12 mouse cellular contexts compared by ENCODE assay signal in genomic region chr1:57333550-57334213, GRCm38 (mm10). TPM values are rescaled to one million over a fixed set of nuclear protein-coding genes. Genes with fewer than 3 reads are reported as not detected.
DNase-seq lines count a peak whose midpoint lies in the region; ATAC-seq lines count a peak whose summit lies in the region.
"Had no signal": no experiment of that assay in that cellular context is flagged by ENCODE, and none has a peak within 500 bp of the region (broad histone marks: within the 10 kb centered on the region; RNA-seq: fewer than 3 reads in every experiment).

No protein-coding gene starts in this region.

- H3K36me3 ChIP-seq in hindbrain, embryonic 14.5 days (replicated peaks; ENCODE audit: control insufficient read depth, insufficient read depth) = no peaks in the 10 kb centered on the region
- no peaks in the 10 kb centered on the region for H3K36me3 ChIP-seq in hindbrain, embryonic 12.5 days
- H3K36me3 ChIP-seq: G1E had no signal

- no peak overlapping the region for H3K4me2 ChIP-seq in hindbrain, embryonic 14.5 days (replicated peaks)
- H3K4me2 ChIP-seq in hindbrain, embryonic 12.5 days (replicated peaks) = no peak overlapping the region

- 22% methylated on average over 11 of the region's 11 CpGs for WGBS in hindbrain, embryonic 14.5 days
- WGBS in hindbrain, embryonic 12.5 days = 33% methylated on average over 11 of the region's 11 CpGs

- no peaks in the 10 kb centered on the region for H3K4me1 ChIP-seq in hindbrain, embryonic 14.5 days (replicated peaks; ENCODE audit: control insufficient read depth, insufficient read depth, low read length)
- no peaks in the 10 kb centered on the region; the same call in 1 of the 2 replicates for H3K4me1 ChIP-seq in hindbrain, embryonic 12.5 days

- no peak overlapping the region for H3K27ac ChIP-seq in hindbrain, embryonic 14.5 days
- no peak overlapping the region for H3K27ac ChIP-seq in hindbrain, embryonic 12.5 days
- H3K27ac ChIP-seq: left cerebral cortex, adult 2 months had no signal

- peak; percentile 49; the same call in 1 of the 2 replicates for ATAC-seq in hindbrain, embryonic 14.5 days (ENCODE audit: low FRiP score)
- ATAC-seq in hindbrain, embryonic 12.5 days (ENCODE audit: low FRiP score) = no peak

- H3K9ac ChIP-seq in hindbrain, embryonic 14.5 days = no peak overlapping the region
- no peak overlapping the region for H3K9ac ChIP-seq in hindbrain, embryonic 12.5 days

- peak; percentile 59 for DNase-seq in hindbrain, embryonic 14.5 days (ENCODE audit: low spot score)
- peak; percentile 6 for DNase-seq in 3T3-L1 (ENCODE audit: low read depth, low spot score)
- peak; percentile 18 for DNase-seq in brain, adult 2 months (ENCODE audit: low read depth, low spot score)
- DNase-seq in heart, postnatal 10 days = peak; percentile 48 to 62
- DNase-seq in urinary bladder, adult 2 months (ENCODE audit: low spot score) = no peak
- DNase-seq in embryo, embryonic 9.5 days (ENCODE audit: extremely low spot score) = no peak
- DNase-seq in cerebellum, adult 9-10 months = no peak
- DNase-seq: cerebellum, adult 11 months had no signal

- H3K27me3 ChIP-seq in hindbrain, embryonic 14.5 days (ENCODE audit: control insufficient read depth, insufficient read depth, low read length) = no peaks in the 10 kb centered on the region
- no peaks in the 10 kb centered on the region for H3K27me3 ChIP-seq in hindbrain, embryonic 12.5 days
- H3K27me3 ChIP-seq: megakaryocyte, embryonic 14.5 days had no signal

- intact Hi-C loops in heart, postnatal 10 days (cut with DNase I) = no loop called here

- no peaks in the 10 kb centered on the region for H3K9me3 ChIP-seq in hindbrain, embryonic 14.5 days (ENCODE audit: control insufficient read depth, low read length)
- no peaks in the 10 kb centered on the region for H3K9me3 ChIP-seq in hindbrain, embryonic 12.5 days (replicated peaks)
- H3K9me3 ChIP-seq: G1E had no signal

- H3K4me3 ChIP-seq in hindbrain, embryonic 14.5 days (replicated peaks; ENCODE audit: low read length) = no peak overlapping the region
- no peak overlapping the region for H3K4me3 ChIP-seq in hindbrain, embryonic 12.5 days
- H3K4me3 ChIP-seq: left cerebral cortex, adult 2 months; megakaryocyte, embryonic 14.5 days had no signal

RNA-seq across cellular contexts. Expression of gene 1700066M21Rik, which starts 43.7 kb away (rescaled TPM):
- polyA plus RNA-seq in hindbrain, embryonic 14.5 days (2014; fragmentation: Nextera tagmentation; extraction: Ambion mirVana) = 23.1 and 28.8 TPM in 2 replicates
- 14.6 and 17.2 TPM in 2 replicates for polyA plus RNA-seq in hindbrain, embryonic 12.5 days (2016; fragmentation: Nextera tagmentation; extraction: Ambion mirVana)
- 1 to 10 TPM; 3.1 to 4.7 TPM for total RNA-seq in heart, postnatal 10 days (2021)
- 4.9 and 5.4 TPM in 2 replicates for polyA plus RNA-seq in urinary bladder, adult 2 months (2012; rRNA removed)

Comparison
In these comparisons a context has a peak if more than half of its experiments do, and no peak if none do; other contexts are left out.
1. DNase-seq: peak in hindbrain, embryonic 14.5 days (single experiment), 3T3-L1 (single experiment), brain, adult 2 months (single experiment) and heart, postnatal 10 days (2 of 2); none in urinary bladder, adult 2 months (single experiment), embryo, embryonic 9.5 days (single experiment) and cerebellum, adult 9-10 months (single experiment).